Mouse (Mus musculus): ENCODE results near the gene Pim1. TPM values are rescaled to one million over a fixed set of nuclear protein-coding genes. Genes with fewer than 3 reads are reported as not detected.

The Pim1 gene
- total RNA-seq, 2 experiments from 2014 or later, result 3.1 to 6.0 TPM

GRCm38 (mm10) chr17:29464519-29465140, 25.9 kb upstream of the Pim1 start:
- no peak for DNase-seq (ENCODE audit: low spot score in 2 of 2)

DNA sequence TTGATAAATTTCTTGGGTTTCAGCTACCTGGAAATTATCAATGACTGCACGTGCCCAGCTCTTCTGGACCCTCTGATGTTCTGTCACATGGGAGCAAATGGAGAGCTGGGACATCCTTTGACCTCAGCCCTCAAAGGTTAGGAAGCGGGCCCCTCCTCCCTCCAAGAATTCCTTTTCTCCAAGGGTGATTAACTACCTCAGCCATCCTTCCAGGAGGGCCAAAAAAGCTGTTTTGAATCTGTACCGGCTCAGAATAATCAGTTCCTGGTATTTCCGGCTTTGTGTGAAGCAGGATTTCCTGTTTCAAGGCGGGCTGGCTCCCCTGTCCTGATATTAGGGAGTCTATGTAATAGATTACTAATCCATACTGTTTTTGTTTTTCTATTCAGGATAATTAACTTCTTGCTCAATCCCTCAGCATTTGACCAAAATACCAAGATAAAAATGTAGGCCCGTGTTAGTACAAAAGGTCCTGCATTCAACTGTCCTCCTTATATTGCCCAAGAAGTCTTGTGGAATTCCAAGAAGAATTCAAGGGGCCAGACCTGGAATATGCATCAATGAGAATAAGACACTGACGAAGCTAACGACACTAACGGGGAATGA, 25.0 kb upstream of the Pim1 start:
- no peak for DNase-seq (ENCODE audit: low spot score in 2 of 2)

GRCm38 (mm10) chr17:29467030-29467429, 23.5 kb upstream of the Pim1 start:
- no peak for DNase-seq (ENCODE audit: low spot score in 2 of 2)

DNA sequence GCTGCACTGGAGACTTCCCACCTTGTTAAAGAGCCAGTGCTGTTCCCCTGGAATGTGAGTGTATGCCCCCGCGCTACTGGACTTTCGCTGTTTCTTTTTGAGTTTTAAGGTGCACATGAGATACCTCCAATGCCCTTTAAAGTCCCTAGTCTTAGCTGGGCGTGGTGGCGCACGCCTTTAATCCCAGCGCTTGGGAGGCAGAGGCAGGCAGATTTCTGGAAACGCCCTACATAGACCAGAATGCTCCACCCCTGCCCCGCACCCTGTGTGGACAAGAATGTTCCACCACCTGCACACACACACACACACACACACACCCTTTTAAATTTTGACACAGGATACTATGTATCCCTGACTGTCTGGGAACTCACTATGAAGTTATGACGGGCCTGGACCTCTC, 17.1 kb upstream of the Pim1 start:
- no peak for DNase-seq (ENCODE audit: low spot score in 2 of 2)

DNA sequence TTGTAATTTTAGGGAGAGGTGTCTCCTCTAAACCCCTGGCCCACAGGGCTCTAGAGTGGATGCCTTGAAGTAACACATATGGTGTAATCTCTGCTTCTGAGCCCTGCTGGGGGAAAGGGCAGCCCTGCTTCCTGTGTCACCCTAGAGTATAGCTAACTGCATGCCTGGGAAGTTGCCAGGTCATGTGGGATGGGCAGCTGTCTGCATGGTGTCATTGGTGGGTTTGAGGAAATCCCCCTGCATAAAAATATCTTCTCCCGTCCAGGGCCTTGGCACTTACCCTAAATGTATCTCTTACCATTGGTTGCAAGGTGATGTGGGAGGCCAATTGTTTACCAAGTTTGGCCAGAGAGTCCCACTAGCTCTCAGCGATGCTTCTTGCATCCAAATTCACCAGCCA, 16.5 kb upstream of the Pim1 start:
- DNase-seq (ENCODE audit: low spot score in 2 of 2), result no peak

DNA sequence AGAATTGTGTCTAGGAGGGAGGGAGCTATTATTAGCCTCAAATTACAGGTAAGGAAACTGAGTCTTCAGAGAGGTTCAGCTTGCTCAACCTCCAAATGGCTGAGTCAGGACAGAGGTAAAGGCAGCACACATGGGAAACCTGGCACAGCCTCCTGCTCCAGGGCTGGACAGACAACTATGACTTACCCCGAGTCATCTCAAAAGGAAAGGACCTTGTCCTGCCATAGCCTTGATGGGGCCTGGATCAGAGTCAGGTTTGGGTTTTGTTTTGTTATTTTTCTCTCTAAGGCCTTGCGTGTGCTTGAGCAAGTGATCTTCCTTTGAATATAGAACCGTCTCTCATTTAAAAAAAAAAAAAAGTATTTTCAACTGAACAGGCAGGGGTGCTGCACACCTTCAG, 15.4 kb upstream of the Pim1 start:
- no peak for DNase-seq (ENCODE audit: low spot score in 2 of 2)

DNA sequence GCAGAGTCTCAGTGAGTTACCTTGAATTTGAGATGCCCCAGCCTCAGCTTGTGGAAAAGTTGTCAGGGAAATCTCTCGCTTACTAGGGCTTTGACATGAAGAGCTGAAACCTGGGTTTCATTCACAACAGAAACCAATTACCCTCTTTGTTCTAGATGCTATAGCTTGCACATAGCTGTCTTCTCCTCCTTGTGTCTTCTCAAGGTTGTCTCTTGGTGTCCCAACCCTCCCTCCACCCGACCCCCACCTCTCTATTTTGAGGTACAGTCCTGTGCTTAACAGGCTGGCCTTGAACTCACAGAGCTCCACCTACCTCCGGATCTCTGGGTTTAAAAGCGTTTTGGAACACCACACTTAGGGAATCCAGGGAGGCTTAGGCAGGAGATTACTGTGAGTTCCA, 14.1 kb upstream of the Pim1 start:
- no peak for DNase-seq (ENCODE audit: low spot score in 2 of 2)

GRCm38 (mm10) chr17:29477357-29477756, 13.2 kb upstream of the Pim1 start:
- DNase-seq (ENCODE audit: low spot score in 2 of 2), result no peak

- no peak for DNase-seq (ENCODE audit: low spot score in 2 of 2)
Observed at GRCm38 (mm10) chr17:29478271-29478670, 12.3 kb upstream of the Pim1 start.

- DNase-seq (ENCODE audit: low spot score in 2 of 2), result no peak
Observed at GRCm38 (mm10) chr17:29480256-29480655, 10.3 kb upstream of the Pim1 start.

GRCm38 (mm10) chr17:29482632-29483031, 7.9 kb upstream of the Pim1 start:
- no peak for DNase-seq (ENCODE audit: low spot score in 2 of 2)

- DNase-seq (ENCODE audit: low spot score in 2 of 2), result no peak
Observed at GRCm38 (mm10) chr17:29483282-29483681, 7.3 kb upstream of the Pim1 start.

DNA sequence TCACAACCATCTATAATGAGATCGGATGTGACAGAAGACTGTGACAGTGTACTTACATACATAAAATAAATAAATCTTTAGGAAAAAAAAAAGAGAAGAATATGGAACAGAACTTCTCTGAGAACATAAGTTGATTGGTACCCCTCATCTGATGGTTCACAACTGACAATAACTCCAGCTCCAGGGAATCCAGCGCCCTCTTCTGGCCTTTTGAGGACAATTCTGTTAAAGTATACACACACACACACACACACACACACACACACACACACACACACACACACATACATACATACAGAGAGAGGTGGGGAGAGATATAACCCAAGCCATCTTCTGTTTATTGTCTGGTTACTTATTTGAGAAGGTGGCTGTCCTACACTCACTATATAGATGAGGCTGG, 6.1 kb upstream of the Pim1 start:
- DNase-seq (ENCODE audit: low spot score in 2 of 2), result no peak

DNA sequence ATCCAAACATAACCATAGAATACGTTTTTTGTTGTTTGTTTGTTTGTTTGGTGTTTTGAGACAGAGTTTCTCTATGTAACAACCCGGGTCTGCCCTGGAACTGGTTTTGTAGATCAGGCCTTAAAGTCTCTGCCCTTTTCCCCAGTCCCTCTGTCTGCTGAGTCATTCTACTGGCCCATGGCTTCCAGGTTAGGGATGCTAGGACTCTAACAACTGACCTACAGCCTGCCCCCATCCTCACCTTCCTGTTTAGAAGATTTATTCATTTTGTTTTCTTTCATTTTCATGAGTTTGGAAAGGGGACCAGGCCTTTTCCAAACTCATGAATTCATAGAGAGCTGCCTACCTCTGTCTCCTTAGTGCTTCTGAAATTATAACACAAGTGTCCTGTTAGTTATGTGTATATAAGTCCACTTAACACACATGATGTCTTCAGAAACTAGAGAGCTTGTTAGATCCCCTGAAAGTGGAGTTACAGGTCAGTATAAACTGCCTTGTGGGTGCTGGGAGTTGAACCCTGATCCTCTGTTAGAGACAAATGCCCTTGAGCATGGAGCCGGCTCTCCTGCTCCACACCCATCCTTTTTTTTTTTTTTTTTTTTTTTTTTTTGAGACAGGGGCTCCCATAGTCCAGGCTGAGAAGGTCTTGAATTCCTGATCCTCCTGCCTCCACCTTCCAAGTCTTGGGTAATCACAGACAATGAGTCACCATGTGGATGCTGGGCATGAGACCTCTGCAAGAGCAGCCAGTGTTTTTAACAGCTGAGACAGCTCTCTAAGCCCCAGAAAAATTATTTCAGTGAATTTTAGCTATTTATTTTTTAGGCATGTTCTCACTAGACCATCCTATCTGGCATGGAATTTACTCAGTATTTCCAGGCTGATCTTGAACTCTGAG, 5.0 kb upstream of the Pim1 start:
- DNase-seq (ENCODE audit: low spot score in 2 of 2), result no peak

DNA sequence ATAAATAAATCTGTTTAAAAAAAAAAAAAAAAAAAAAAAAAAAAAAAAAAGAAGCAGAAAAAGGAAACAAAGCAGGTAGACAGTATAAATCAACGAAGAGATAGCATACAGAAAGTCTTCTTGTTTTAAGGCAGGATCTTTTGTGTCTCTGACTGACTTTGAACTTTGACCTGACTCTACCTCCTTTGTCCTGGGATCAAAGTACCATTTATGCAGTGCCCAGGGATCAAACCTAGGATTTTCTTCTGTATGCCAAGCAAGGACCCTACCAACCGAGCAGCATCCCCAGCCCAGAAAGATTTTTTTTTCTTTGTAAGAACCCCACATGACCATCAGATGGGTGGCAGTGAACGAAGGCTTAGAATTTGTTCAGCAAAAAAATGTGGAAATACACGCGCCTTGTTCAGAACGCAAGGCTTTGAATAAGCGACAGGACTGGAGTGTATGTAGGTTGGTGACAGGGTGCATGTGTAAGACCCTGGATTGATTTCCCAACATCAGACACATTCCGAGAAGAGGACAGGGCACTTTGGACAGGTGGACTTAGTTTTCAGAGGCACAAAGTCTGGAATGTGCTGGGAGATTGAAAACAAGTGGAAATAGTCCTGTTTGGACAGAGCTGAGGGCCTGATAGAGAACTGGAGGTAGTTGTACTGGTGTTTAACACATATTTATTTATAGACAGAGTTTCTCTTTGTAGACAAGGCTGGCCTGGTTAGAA, 2.1 kb upstream of the Pim1 start:
- no peak for DNase-seq (ENCODE audit: low spot score in 2 of 2)

GRCm38 (mm10) chr17:29488978-29489970, 1.3 kb upstream of the Pim1 start:
- no peak for DNase-seq (ENCODE audit: low spot score in 2 of 2)

DNA sequence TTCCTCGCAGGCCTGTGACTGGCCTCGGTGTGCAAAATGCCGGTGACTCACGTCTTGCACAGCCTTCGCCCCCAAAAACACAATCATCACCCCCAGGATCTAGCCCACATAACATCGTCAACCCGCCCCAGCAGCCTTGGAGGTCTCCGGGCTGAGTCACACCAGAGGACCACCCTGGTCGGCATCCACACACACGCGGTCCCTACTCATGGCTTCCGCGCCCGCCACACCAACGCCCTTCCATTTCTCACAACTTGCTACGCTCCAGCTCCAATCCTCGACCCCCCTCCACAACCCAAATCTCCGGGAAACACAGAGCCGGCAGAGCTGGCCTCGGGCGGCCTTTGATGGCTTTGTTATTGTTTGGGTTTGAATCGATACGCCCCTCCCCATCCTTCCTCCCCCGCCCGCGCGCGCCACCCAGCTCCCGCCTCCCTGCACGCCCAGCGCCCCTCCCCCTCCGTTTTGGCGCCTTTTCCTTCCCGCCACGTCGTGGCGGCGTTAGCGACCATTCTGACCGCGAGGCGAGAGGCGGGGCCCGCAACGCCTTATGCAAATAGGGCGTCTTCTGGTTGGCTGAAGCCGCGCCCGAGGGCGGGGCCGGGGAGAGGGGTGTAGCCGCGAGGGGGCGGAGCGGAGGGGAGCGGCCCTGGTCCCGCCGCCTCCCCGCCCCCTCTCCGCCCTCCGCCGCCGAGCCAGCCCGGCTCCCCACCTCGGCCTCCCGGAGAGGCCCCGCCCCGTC, 411 bp upstream of the Pim1 start:
- DNase-seq (ENCODE audit: low spot score in 2 of 2), result peak; percentile 92 to 96

- peak in 1 of 2 experiments; percentile 17 for DNase-seq (ENCODE audit: low spot score in 2 of 2)
Observed at GRCm38 (mm10) chr17:29491591-29492268, 1.2 kb downstream of the Pim1 start.
